Mouse (Mus musculus) G1E (cell line): Measurements from ENCODE around the gene Mark4.

Experiments used
- CTCF ChIP-seq: IDR thresholded peaks from 2 replicates; pipeline ENCODE4 v1.5.1; 2012; ENCODE audit warnings: low read depth, low read length, inconsistent platforms, mixed read lengths
- GATA1 ChIP-seq: IDR thresholded peaks from 2 replicates; pipeline ENCODE4 v1.6.1; 2012; ENCODE audit warnings: borderline replicate concordance, low read length, inconsistent platforms, mixed read lengths
- GATA2 ChIP-seq: IDR thresholded peaks from 2 replicates; pipeline ENCODE4 v1.6.1; 2012; ENCODE audit warnings: low read depth, low read length, inconsistent platforms, borderline replicate concordance
- POLR2AphosphoS5 ChIP-seq: IDR thresholded peaks from 2 replicates; pipeline ENCODE4 v1.6.1; 2012; ENCODE audit warnings: low read depth, low read length, inconsistent platforms; ENCODE audit not compliant: insufficient replicate concordance
- TAL1 ChIP-seq: conservative IDR thresholded peaks from 2 replicates; pipeline ENCODE4 v1.6.1; 2012; ENCODE audit warnings: low read depth, low read length, inconsistent platforms, mixed read lengths

- no peak for TF ChIP-seq GATA1
- TF ChIP-seq CTCF = no peak
- no peak for TF ChIP-seq TAL1
- TF ChIP-seq POLR2AphosphoS5 = no peak
- no peak for TF ChIP-seq GATA2
Observed at GRCm38 (mm10) chr7:19375368-19375767, 83.3 kb downstream of the Mark4 start.
